Mouse (Mus musculus) urinary bladder, postnatal 14 days (tissue): ENCODE results near the gene Sh3gl2.

ENCODE experiments used
- DNase-seq: peaks from one replicate; pipeline ENCODE4 v3.0.0; 2021; ENCODE audit warnings: low spot score

Sh3gl2 gene

DNA sequence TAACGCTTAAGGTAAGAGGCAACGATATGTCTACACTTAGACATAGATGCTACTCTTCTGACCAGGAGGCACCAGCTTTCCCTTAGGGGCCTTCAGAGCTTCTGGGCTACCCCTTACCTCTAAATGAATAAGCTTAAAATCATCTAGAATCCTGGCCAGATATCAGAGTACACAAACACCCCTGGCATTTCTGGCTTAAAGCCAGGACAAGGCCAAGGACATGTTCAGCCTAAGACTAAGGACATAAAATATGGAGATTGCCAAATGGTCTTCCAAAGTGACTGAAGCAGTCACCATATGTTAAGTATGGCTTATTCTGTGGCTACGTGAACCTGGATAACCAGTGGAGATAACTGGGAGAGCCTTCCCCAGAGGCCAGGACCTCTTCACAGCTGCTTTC lies 211.5 kb downstream of the Sh3gl2 start:
- DNase-seq, result no peak

DNA sequence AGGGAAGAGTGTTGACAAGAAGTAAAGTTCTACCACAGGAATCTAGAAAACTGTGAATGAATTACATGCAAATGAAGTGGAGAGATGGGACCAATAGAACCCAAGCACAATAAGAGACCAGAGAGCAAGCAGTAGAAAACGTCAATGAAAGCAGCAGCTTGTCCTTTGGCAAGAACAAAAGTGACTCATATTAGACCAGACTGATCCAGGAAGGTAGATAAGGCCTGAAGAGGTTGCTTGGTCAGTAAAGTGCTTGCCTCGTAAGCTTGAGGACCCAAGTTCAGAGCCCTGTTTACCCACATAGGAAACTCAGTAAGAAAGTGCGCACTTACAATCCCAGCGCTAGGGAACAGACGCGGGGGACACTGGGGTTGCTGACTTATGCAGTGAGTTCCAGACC lies 215.5 kb downstream of the Sh3gl2 start:
- no peak for DNase-seq

DNA sequence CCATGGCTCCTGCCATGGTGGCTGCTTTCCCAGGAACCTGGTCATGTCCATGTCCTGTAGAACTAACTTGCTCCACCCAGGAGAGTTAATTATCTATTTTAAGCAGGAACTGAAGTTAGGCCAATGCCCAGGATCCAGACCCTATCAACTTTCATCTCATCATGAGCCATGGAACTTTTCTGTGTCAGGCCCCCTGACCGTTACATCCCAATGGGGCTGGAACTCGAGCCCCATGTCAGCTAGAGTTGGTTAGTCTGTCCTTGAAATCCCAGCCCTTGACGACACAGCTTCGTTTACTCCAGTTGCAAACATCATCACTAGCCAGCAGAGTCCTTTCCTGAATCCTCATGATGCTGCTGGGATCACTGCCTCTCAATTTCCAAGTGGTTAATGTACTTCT lies 221.3 kb downstream of the Sh3gl2 start:
- DNase-seq, result no peak

DNA sequence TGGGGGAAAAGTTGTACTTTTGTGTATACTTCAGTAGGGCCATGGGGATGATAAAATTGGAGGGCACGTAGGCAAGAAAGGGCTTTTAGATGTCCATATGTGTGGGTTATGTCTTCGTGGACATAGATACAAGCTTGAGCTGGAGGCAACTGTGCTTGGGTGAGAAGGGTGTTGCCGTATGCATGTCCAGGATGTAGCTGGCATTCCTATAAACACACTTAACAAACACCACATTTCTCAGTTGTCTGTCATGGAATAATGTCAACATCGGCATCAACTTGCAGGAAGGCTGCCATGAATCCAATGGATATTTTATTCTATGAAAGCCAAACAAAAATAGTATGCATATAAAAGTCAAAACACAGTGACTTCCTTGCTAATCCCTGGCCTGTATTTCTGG lies 227.9 kb downstream of the Sh3gl2 start:
- DNase-seq, result no peak

DNA sequence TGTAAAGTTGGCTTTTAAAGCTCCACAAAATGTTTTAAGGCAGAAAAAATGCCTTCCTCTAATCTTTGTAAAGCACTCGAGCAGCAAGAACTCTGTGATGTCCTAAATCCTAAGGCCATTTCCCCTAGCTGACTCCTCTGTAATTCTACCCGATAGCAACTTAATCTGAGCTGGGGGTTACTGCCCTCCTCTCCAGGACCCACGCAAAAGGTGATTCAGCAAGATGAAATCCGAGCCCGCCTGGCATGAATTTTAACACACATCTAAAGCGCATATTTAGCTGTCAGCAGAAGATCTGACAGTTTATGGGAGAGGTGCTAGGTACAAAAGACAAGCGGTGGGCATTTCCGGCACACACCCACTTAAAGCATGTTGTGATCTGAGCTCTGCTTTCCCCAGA lies 229.8 kb downstream of the Sh3gl2 start:
- DNase-seq, result no peak

DNA sequence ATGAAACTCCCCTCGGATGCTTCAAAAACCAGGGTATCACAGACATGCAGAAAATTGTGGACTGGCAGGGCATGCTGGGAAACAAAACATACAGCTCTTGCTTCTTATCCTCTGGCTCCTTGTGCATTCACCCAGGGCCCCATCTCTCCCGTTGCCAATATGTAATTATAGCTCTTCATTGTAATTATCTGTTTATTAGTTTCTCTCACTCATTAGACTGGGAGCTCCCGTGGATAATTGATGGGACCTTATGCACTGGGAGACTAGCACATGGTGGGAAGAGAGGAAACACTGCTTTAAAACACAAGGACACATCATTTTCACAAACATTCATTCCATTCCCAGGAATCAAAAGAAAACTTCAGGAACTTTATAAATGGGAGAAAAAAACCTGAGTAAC lies 233.9 kb downstream of the Sh3gl2 start:
- DNase-seq, result no peak

DNA sequence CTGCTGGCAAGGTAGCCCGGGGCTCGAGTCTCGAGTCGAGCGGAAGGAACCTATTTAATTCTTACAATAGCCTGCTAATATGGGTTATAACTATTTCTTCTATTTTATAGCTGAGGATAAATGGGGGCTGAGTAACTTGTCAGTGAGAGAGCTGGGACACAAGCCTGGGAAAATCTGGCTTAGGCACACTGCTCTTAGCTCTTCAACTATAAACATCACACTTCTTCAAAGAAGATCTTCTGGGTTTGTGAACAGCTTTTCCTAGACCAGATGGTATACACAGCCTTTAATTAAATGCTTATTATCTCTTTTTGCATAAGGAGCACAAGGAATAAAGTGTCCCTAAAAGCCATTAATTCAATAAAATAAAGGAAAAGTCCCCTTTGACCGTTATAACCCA lies 278.7 kb downstream of the Sh3gl2 start:
- no peak for DNase-seq

DNA sequence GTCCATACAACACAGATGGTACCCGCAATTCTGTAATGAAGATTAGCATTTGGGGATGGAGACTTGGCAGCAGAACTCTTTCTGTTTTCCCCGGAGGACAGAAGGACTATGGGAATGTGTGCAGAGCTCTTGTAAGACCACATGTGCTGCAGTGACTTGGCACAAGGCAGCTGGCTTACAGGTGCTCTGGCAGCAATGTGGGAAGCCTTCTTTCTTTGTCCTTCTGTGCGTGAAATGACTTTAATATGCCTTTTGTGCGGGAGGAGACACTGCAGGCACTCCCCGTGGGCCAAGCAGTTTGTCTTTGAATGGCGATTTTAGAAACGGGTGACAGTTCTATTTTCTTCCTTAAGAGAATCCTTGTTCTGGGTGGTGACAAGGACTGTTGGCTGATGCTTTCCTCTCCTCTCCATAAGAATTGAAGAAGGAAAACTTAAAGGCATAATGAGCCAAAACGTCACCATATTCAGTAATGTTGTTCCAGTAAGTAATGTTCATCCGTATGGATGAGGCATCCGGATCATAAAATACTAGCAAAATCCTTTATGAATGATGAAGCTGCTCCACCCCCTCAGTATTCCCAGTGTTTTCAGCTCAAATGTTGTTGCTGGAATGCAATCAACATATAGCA lies 281.5 kb downstream of the Sh3gl2 start:
- DNase-seq, result no peak

DNA sequence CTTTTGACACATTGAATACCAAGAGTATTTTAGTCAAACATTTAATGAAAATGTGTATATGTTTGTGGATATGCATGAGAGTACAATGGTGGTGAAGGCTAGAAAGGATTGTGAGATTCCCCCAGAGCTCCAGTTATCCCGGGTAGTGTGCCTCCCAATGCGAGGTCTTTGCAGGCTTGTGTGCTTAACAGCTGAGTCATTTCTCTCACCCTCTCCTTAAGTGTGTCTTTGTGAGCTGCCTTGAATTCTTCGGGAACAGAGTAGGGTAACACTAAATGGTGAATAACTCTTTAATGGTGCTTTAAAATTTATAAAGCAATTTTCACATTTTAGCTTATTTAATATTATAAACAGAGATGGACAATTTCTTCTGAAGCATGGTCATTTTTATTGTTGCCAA lies 300.8 kb downstream of the Sh3gl2 start:
- no peak for DNase-seq

DNA sequence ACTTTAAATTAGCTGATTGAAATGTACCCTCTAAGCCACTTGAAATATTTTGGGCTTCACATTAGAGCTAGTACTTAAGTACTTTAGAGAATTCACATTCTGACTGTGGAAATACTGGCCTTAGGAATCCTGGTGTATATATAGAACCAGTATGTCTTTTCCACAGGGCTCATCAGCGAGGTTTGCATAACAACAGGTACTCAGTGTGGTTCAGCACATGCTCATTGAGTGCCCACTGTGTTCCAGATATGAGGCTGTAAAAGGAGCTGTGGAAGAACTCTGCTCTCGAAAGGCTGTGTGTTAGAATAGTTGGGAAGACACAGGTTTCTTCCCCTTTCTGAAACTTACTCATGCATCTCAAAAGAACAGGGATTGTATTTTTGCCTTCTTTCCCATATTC lies 302.1 kb downstream of the Sh3gl2 start:
- DNase-seq, result no peak

DNA sequence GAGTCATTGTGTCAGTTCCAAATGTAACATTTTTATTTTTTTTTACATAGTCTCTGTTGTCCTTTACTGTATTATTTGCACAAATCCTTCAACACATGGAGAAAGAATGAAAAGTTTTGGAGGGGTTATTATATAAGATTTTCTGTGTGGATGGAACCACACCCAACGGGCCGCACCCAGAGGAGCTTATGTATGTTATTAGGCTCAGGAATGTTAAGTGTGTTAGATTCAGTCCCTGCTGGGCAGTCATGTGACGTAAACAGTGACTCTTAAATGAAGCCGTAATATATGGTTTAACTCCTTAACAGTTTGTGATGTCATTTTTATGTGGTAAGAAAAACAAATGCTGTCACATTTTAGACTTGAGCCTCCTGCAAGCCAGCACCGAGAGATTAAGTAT lies 302.6 kb downstream of the Sh3gl2 start:
- no peak for DNase-seq

DNA sequence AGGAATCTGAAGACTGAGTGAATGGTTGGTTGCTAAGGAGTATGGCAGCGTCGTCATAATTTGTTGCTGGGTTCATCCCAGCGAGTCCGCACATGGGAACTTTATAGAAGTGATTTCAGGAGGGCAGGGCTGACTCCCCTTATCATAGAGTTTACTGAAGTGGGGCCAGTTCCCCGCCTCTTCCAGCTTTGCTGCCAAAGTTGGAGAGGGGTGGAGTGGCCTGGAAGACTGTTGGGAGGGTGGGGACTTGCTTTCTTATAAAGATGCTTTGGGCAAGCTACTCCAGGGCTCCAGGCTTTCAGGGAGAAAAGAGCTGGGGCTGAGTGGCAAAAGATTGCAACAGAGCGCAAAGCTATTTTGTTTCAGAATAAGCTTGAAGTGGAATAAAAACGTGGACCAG lies 308.4 kb downstream of the Sh3gl2 start:
- DNase-seq, result peak; percentile 75

DNA sequence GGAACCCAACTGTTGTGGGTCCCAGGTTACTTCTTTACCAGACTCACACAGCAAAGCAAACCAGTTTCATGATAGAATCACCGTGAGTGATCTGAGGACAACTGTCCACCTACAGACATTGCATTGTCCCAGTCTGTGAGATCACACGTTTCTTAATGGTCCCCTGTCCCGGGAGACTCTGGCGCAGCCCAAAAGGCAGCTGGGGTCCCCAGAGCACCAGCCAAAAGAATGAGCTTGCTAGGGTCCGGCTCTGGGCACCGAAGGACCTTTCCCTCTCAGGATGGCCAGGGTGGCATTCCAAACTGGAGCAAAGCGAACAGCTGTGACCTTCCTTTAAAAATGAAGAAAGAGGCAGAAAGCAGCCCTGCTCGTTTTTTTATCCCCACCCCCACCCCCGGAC lies 308.9 kb downstream of the Sh3gl2 start, which contains the start of gene Adamtsl1:
Gene Adamtsl1, plus strand, starts transcription at position 381 of the 400 bp plus-strand sequence.
- no peak for DNase-seq

DNA sequence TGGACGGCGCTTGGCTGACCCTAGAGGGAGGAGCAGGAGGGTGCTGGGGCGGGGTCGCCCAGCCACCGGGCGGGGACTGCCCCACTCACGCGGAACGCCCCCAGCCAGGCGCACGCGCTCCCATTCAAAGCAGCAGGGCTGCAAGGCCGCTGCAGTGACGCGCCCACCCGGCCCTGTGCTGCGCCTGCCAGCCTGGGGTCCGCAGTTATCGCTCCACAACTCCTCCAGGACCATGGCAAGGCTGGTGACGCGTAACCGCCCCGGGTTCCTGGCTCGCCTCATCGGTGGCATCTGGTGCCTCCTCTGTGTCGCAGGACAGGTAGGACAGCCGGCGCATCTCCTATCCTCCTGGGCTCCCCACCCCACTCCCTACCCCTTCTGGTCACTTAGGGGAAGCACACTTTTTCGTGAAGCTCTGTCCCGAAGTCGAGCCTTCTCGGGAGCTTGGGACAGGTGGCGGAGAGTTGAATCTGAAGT lies 309.3 kb downstream of the Sh3gl2 start:
- peak; percentile 54 for DNase-seq

DNA sequence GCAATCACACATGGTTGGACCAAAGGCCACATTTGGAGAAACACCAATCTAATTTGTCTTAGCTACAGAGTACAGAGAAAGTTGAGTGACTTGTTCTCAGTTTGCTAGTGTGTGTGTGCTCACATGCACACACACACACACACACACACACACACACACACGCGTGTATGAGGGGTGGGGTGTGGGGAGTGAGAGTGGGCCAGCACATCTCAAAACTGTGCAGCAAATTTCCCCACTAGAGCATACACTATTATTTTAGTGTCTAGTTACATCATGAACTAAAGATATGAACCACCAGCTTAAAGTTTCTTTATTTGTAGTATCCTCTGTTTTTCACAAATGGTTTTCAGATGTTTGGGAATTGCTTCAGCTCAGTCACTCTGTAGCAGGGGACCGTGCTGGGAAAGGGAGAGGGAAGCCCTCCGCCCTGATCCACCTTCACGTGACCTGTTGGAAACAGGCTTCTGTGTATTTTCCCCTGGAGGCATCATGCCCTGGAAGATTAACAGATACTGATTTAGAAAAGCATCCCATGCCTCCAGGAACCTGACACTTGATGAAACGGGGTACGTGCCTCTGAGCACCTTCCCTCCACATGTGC lies 322.1 kb downstream of the Sh3gl2 start:
- no peak for DNase-seq

DNA sequence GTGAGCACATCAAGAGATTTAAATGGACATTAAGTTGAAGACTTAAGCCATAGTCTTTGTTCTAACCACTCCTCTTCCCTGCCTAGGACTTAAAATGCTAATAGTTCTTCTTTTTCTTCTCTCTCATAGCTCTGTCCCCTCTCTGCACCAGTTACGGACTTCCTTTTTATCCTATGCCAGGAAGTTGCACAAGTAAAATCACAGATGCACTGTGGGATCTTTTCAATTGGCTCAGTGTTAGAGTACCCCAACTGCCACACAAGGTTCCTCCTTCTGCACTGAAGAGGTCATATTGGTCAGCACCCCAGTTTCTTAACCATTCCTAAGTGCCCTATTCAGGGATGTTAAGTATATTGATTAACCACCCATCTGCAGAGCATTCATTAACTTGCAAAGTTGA lies 324.9 kb downstream of the Sh3gl2 start:
- no peak for DNase-seq

DNA sequence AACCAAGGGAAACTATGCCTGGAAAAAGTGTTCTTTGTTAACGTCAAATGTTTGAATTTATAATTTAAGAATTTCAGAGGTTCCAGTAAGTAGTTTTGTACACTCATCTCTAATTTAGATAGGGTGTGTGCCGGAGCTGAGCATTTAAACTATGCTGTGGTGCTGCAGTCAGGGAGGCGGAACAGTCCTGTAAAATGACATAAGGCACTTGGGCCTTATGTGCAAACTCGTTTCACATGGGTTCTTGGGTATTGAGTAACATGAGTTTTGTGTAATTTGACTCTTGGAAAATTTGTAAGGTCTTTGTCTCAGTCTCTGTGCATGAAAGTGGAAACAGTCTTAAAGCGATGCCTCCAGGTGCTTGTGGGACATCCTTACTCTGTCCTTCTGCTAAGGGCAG lies 334.8 kb downstream of the Sh3gl2 start:
- DNase-seq, result no peak

DNA sequence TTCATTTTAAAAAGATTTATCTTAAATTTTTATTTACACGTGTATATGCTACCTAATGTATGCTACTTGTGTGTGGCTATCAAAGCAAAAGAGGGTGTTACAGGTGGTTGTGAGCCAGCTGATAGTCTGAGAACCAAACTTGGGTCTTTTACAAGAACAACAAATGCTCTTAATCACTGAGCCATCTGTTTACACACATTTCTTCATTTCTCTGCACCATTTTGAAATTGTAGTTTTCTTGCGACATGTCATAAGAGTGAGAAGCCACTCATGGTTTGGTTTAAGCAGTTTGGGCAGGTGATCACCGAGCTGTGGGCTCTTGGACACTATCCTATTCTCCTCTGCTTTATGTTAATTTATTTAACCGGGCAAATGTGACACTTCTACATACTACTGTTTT lies 338.3 kb downstream of the Sh3gl2 start:
- DNase-seq, result no peak

DNA sequence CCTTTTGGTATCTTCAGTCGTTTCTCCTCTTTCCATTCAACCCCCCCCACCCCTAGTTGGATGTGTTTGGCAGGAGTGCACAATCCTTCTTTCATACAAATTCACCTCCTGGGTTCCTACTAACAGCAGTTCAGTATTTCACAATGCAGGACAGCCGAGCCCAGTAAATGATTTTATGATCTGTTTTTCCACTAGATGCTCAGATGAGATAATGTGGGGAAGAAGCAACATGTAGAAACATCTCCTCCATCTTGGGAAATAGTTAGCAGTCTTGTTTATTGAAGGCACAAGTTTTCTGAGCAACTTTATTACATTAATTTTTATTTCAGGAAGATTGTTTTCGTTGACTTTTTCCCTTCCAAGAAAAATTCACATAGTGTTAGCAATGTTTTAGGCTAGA lies 349.8 kb downstream of the Sh3gl2 start:
- no peak for DNase-seq

DNA sequence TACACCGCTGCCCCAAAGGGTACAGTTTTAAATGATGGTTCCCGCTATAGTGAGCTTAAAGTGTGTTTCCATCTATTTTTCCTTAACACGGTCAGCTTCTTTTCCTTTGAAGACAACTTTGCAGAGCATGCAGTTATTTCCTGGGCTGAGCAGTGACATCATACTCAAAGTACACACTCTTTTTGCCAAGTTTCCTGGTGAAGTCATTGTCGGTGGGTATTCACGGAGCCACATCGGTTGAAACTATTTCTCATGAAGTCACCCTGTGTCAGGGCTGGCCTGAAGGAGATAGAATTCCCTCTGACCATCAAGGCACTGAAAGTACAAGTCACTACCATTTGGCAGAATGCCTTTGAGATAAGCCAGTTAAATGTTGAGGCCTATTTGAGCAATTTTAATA lies 354.8 kb downstream of the Sh3gl2 start:
- DNase-seq, result no peak

DNA sequence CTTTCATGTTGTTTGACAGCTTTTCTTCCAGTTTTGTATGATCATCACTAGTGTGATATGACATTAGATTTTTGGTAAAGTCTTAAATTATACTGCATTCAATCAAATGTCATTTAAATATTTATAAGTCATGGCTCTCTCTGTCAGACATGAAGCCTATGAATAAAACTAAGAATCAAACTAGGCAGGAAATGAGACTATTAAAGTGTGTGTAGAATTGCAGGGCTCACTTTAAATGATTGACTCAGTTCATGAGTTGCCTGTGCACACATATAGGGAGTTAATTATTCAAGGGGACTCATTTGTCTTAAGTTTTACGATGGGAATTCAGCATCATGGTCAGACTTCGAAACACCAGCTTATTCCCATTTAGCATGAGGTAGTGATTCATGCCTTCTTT lies 380.5 kb downstream of the Sh3gl2 start:
- DNase-seq, result no peak

DNA sequence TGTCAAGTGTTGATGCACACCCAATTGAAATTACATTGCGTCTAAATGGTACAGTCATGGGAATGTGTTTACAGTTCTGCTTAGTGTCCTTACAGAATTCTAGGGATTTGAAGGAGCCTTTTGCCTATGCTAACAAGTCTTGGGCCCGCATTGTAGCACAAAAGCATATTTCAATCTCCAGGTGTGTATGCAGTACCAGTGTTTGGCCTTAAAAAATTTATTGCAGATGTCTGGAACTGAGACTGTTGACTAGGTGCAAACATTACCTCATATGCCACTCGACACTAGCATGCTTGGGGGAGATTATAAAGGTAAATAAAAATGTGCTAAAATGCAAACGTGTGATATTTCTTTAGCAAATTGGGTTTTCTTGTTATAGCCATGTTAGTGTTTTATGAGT lies 384.0 kb downstream of the Sh3gl2 start:
- no peak for DNase-seq

DNA sequence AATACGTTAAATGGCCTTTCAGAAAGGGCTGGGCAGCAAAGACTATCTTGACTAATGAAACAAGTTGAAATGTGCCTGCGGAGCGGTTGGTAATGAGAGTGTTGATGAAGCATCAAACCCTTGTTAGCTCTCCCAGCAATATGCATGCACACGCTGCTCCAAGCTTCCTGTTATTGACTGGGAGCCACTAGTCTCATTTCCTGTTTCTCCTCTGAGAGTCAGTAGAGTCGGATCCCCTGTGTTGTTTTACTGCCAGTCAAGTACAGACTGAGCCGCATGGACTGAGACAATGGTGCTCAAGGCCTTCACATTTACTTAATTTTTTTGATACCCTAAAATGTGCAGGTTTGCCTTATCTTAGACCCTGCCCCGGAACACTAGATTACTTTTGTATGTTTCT lies 386.1 kb downstream of the Sh3gl2 start:
- DNase-seq, result no peak

DNA sequence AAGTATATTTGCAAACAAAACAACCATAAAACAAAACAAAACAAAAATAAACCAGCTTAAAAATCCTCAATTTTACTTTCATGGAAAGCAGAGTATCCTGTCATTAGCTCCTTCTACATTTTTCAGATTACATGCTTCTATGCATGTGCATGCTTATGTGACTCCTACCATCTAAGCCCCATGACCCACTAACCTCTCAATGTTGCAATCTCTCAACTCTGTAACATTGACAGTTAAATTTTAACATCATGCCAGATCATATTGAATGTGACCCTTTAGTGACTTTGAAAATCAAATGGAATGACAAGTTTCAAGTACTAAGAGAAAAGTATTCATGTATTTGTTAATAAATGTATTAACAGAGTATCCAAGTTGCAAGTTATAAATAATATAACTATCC lies 389.2 kb downstream of the Sh3gl2 start:
- DNase-seq, result no peak
